Mouse (Mus musculus) lung, postnatal 0 days (tissue): ENCODE results near the gene Pald1.

Experiments
- CTCF ChIP-seq: IDR thresholded peaks from 2 replicates; pipeline ENCODE4 v1.5.1; 2016; ENCODE audit warnings: antibody characterized with exemption, mild to moderate bottlenecking
- EP300 ChIP-seq: IDR thresholded peaks from 2 replicates; pipeline ENCODE4 v1.6.1; 2016; ENCODE audit warnings: antibody characterized with exemption, mild to moderate bottlenecking, control low read depth

GRCm38 (mm10) chr10:61286246-61286645, 97.1 kb downstream of the Pald1 start:
- TF ChIP-seq CTCF (no peak), EP300 (peak; percentile 42; the same call in 1 of the 2 replicates)
